Mouse (Mus musculus) liver, adult 2 months (tissue): Measurements from ENCODE around the gene Ryr3. TPM values are rescaled to one million over a fixed set of nuclear protein-coding genes. Genes with fewer than 3 reads are reported as not detected.
"Not testable (repeated sequence)": the region's sequence is repeated elsewhere in the genome, so short reads cannot be mapped to it uniquely, and the experiment has no call there.

Experiments
- DNase-seq: peaks from one replicate; pipeline ENCODE4 v3.0.0-alpha.2; 2011; ENCODE audit warnings: low read depth, low spot score; ENCODE audit errors: extremely low read depth
- H3K27ac ChIP-seq: fragments of 200-500 bp; replicated peaks from 2 replicates; pipeline ENCODE4 v1.5.1; 2012; ENCODE audit warnings: low read depth, mild to moderate bottlenecking, control low read depth, inconsistent platforms, low read length; ENCODE audit not compliant: insufficient read depth
- H3K27me3 ChIP-seq: fragments of 200-500 bp; 2 replicates; pipeline ENCODE4 v1.6.1; 2012; ENCODE audit warnings: mild to moderate bottlenecking, moderate library complexity, low read length, inconsistent platforms; ENCODE audit not compliant: control insufficient read depth, insufficient read depth
- H3K36me3 ChIP-seq: fragments of 200-500 bp; 2 replicates; pipeline ENCODE4 v1.6.1; 2012; ENCODE audit warnings: low read length, inconsistent platforms; ENCODE audit not compliant: control insufficient read depth, insufficient read depth
- H3K4me1 ChIP-seq: fragments of 200-500 bp; 2 replicates; pipeline ENCODE4 v1.6.1; 2011; ENCODE audit warnings: low read length; ENCODE audit not compliant: control insufficient read depth, insufficient read depth
- H3K4me3 ChIP-seq: fragments of 200-500 bp; 2 replicates; pipeline ENCODE4 v1.5.1; 2011; ENCODE audit warnings: low read depth, mild to moderate bottlenecking, control low read depth, low read length, moderate library complexity; ENCODE audit not compliant: insufficient read depth
- H3K79me2 ChIP-seq: fragments of 200-500 bp; 2 replicates; pipeline ENCODE4 v1.6.1; 2012; ENCODE audit warnings: inconsistent platforms, mild to moderate bottlenecking, low read length, moderate library complexity; ENCODE audit not compliant: control insufficient read depth, insufficient read depth
- H3K9ac ChIP-seq: fragments of 200-500 bp; 2 replicates; pipeline ENCODE4 v1.6.1; 2012; ENCODE audit warnings: low read depth, mild to moderate bottlenecking, control low read depth, inconsistent platforms, low read length
- CTCF ChIP-seq: fragments of 200-500 bp; IDR thresholded peaks from 2 replicates; pipeline ENCODE4 v1.5.1; 2011; ENCODE audit warnings: low read depth, low read length, control low read depth
- POLR2A ChIP-seq: fragments of 200-500 bp; IDR thresholded peaks from 2 replicates; pipeline ENCODE4 v1.6.1; 2011; ENCODE audit warnings: low read length, control low read depth; ENCODE audit not compliant: insufficient read depth; ENCODE audit errors: extremely low read depth
- WGBS: fragments of 180-500 bp; shearing (Covaris S2); methylation state at CpG from one replicate; pipeline ENCODE4 v1.1.7; 2018; 5-methylcytosine and 5-hydroxymethylcytosine counted together
- polyA plus RNA-seq: library from polyadenylated mRNA; depleted of rRNA; stranded (reverse); fragments of >200 nt; gene quantifications from 2 replicates; pipeline ENCODE4 v1.2.3, GENCODE M21; 2012
- total RNA-seq: library from RNA; depleted of rRNA; stranded (reverse); fragments of >200 nt; gene quantifications from 2 replicates; pipeline ENCODE4 v1.2.3, GENCODE M21; 2014

Ryr3 gene
- total and polyA plus RNA-seq, 2 experiments, result under 0.01 TPM; not detected in 1

DNA sequence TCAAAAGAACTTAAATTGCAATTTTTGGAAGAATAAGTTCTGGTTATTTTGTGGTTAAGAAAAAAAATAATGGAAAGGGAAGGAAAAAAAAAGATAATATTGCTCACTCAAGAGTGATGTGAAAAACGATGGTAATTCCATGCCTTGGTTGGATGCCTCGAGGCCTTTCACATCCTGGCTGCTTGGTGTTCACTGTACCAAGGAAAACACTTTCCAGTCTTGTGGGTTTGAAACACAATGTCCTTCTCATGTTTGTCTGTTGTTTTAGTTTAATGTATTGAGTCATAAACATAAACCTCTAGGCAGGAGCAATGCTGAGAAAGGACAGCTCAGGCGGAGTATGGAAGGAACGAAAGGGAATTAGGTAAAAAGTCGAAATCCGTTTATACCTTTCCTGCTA lies 122.8 kb downstream of the Ryr3 start:
- 88% methylated on average over 6 of the region's 6 CpGs for WGBS

DNA sequence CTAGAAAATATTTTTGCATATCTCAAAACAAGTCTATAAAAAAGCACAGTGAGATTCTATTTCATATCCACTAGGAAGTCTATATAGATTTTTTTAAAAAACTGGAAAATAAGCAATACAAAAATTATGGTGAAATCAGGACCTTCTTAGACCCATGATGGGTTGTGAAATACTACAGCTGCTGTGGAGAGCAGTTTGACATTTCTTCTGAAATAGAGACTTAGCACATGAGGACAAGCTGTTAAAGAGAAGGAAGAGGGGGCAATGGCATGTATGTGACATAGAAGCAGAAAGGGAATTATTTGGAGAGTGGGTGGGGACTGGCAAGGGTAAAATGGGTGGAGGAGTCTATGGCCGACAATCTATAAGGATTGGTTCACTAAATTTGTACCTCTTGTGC lies 124.1 kb downstream of the Ryr3 start:
- WGBS, result 82% methylated on average over 1 of the region's 1 CpGs
- Histone ChIP-seq H3K9ac (no peak overlapping the region), H3K79me2 (no peaks in the 10 kb centered on the region), H3K27ac (no peak overlapping the region), H3K4me3 (no peak overlapping the region), H3K27me3 (no peaks in the 10 kb centered on the region), H3K36me3 (no peaks in the 10 kb centered on the region), H3K4me1 (no peaks in the 10 kb centered on the region)
- TF ChIP-seq POLR2A (no peak), CTCF (no peak)
- no peak for DNase-seq

More for the DNA sequence above, 122.8 kb downstream of the Ryr3 start:
- Histone ChIP-seq H3K4me1 (no peaks in the 10 kb centered on the region), H3K79me2 (no peaks in the 10 kb centered on the region), H3K4me3 (no peak overlapping the region), H3K36me3 (no peaks in the 10 kb centered on the region), H3K27me3 (no peaks in the 10 kb centered on the region), H3K27ac (no peak overlapping the region), H3K9ac (no peak overlapping the region)
- TF ChIP-seq CTCF (no peak), POLR2A (no peak)
- DNase-seq, result no peak

- not testable (repeated sequence) for H3K27ac ChIP-seq, H3K9ac ChIP-seq, H3K27me3 ChIP-seq, H3K4me1 ChIP-seq, H3K4me3 ChIP-seq, H3K79me2 ChIP-seq, H3K36me3 ChIP-seq, DNase-seq
- WGBS, result 67% methylated on average over 1 of the region's 1 CpGs
Observed at GRCm38 (mm10) chr2:113091316-113091715, 125.6 kb downstream of the Ryr3 start.

DNA sequence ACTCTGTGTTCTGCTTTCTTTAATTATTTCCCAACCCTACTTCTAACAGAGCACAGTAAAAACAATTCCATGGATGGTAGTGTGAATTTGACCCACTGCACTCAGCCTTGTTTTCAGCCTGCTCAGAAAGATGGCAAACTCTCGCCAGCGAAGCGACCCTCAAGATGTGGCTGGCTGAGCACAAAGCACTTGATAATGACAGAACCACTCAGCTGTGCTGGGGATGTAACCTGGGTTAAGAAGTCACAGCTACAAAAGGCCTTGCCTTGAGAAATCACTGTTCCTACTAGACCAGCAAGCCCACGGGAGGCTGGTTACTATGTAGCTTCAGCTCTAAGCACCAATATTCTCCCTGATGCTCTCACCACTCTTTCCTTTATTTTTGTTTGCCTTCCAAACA lies 140.5 kb downstream of the Ryr3 start:
- TF ChIP-seq CTCF (no peak), POLR2A (no peak)
- 86% methylated on average over 4 of the region's 4 CpGs for WGBS

DNA sequence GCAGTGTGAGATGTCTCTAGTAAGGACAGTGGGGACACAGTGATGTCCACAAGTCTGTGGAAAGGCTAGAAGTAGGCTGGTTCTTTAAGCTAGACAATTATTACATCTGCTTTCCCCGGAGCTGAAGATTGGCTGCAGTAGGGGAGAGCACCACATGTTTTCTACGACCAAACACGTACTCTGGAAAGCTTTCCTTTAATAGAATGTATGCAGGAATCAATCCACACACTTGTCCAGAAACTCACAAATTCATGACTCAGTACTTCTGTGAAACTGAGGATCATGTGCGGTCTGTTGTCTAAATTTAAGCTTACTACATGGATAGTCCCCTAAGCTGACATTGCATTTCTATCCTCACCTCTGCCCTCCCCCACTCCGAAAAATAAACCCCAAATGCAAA lies 157.5 kb downstream of the Ryr3 start:
- Histone ChIP-seq H3K27ac (no peak overlapping the region), H3K9ac (no peak overlapping the region), H3K27me3 (no peaks in the 10 kb centered on the region), H3K4me3 (no peak overlapping the region), H3K4me1 (no peaks in the 10 kb centered on the region), H3K36me3 (no peaks in the 10 kb centered on the region), H3K79me2 (no peaks in the 10 kb centered on the region)
- TF ChIP-seq CTCF, result no peak
- TF ChIP-seq POLR2A, result no peak
- 77% methylated on average over 5 of the region's 5 CpGs for WGBS
- no peak for DNase-seq

More for the DNA sequence above, 140.5 kb downstream of the Ryr3 start:
- Histone ChIP-seq H3K9ac (no peak overlapping the region), H3K4me1 (no peaks in the 10 kb centered on the region), H3K4me3 (no peak overlapping the region), H3K27ac (no peak overlapping the region), H3K79me2 (no peaks in the 10 kb centered on the region), H3K36me3 (no peaks in the 10 kb centered on the region), H3K27me3 (no peaks in the 10 kb centered on the region)
- DNase-seq, result no peak

- H3K4me3 ChIP-seq, result no peak overlapping the region
- no peaks in the 10 kb centered on the region for H3K27me3 ChIP-seq
- no peaks in the 10 kb centered on the region for H3K36me3 ChIP-seq
- no peak for DNase-seq
- H3K4me1 ChIP-seq, result no peaks in the 10 kb centered on the region
- no peaks in the 10 kb centered on the region for H3K79me2 ChIP-seq
- WGBS, result 61% methylated on average over 5 of the region's 5 CpGs
- TF ChIP-seq POLR2A (no peak), CTCF (no peak)
- H3K9ac ChIP-seq, result no peak overlapping the region
- H3K27ac ChIP-seq, result no peak overlapping the region
Observed at GRCm38 (mm10) chr2:113058914-113059313, 158.0 kb downstream of the Ryr3 start.
